Mouse (Mus musculus) heart, adult 2 months (tissue): ENCODE measurements around the gene Pdk2.

ENCODE experiments used
- EP300 ChIP-seq: fragments of 200-500 bp; IDR thresholded peaks from 2 replicates; pipeline ENCODE4 v1.6.1; 2011; ENCODE audit warnings: low read depth, low read length, control low read depth; ENCODE audit not compliant: insufficient read depth
- POLR2A ChIP-seq: fragments of 200-500 bp; IDR thresholded peaks from 2 replicates; pipeline ENCODE4 v1.6.1; 2011; ENCODE audit warnings: mild to moderate bottlenecking, low read depth, low read length, control low read depth; ENCODE audit not compliant: insufficient read depth

DNA sequence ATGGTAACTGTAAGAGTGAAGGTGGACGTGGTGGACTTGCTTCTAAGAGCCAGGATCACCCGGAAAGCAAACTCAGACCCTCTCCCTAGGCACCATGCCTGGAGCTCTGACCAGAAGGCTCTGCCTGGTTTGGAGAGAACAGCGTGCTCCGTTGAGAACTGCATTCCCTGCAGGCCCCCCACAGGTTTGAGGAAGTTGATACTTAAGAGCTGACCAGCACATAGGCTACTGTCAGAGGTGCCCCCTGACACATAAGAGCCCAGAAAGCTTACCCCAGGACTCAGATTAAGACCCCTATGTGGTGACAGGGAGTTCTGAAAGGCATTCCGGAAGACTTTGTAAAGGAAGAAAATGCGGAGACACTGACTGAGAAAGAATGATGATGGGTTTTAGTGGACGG lies 47.1 kb upstream of the Pdk2 start:
- TF ChIP-seq EP300 (no peak), POLR2A (no peak)
